Mouse (Mus musculus): ENCODE data around the gene Krt18. TPM values are rescaled to one million over a fixed set of nuclear protein-coding genes. Genes with fewer than 3 reads are reported as not detected.

The Krt18 gene
- polyA plus RNA-seq, 1 experiment from 2014 or later, result 10.4 TPM

GRCm38 (mm10) chr15:102014848-102015247, 13.1 kb upstream of the Krt18 start:
- 61% methylated on average over 4 of the region's 4 CpGs for WGBS
- ATAC-seq (ENCODE audit: low FRiP score, low read depth), result no peak

GRCm38 (mm10) chr15:102016096-102016495, 11.9 kb upstream of the Krt18 start:
- H3K27me3 ChIP-seq, result no peaks in the 10 kb centered on the region
- H3K27ac ChIP-seq (replicated peaks), result no peak overlapping the region
- no peak overlapping the region for H3K4me2 ChIP-seq
- H3K9ac ChIP-seq, result no peak overlapping the region
- H3K4me1 ChIP-seq (replicated peaks), result peaks cover 3% of the 10 kb centered on the region; the same call in 1 of the 2 replicates
- H3K9me3 ChIP-seq, result no peaks in the 10 kb centered on the region
- no peak overlapping the region for H3K4me3 ChIP-seq
- no peaks in the 10 kb centered on the region for H3K36me3 ChIP-seq
- WGBS, result 58% methylated on average over 3 of the region's 3 CpGs
- ATAC-seq (ENCODE audit: low FRiP score, low read depth), result no peak

More at GRCm38 (mm10) chr15:102014848-102015247, 13.1 kb upstream of the Krt18 start:
- Histone ChIP-seq H3K27me3 (no peaks in the 10 kb centered on the region), H3K4me2 (no peak overlapping the region), H3K9ac (no peak overlapping the region), H3K36me3 (no peaks in the 10 kb centered on the region), H3K4me3 (no peak overlapping the region), H3K9me3 (no peaks in the 10 kb centered on the region), H3K4me1 (replicated peaks) (peaks cover 3% of the 10 kb centered on the region; the same call in 1 of the 2 replicates), H3K27ac (replicated peaks) (no peak overlapping the region)

GRCm38 (mm10) chr15:102016787-102017186, 11.2 kb upstream of the Krt18 start:
- peaks cover 3% of the 10 kb centered on the region; the same call in 1 of the 2 replicates for H3K4me1 ChIP-seq (replicated peaks)
- H3K9me3 ChIP-seq, result no peaks in the 10 kb centered on the region
- no peaks in the 10 kb centered on the region for H3K27me3 ChIP-seq
- no peaks in the 10 kb centered on the region for H3K36me3 ChIP-seq
- ATAC-seq (ENCODE audit: low FRiP score, low read depth), result no peak
- no peak overlapping the region for H3K9ac ChIP-seq
- 29% methylated on average over 7 of the region's 7 CpGs for WGBS
- H3K4me2 ChIP-seq, result no peak overlapping the region
- no peak overlapping the region for H3K27ac ChIP-seq (replicated peaks)
- no peak overlapping the region for H3K4me3 ChIP-seq

- Histone ChIP-seq H3K36me3 (no peaks in the 10 kb centered on the region), H3K27me3 (no peaks in the 10 kb centered on the region), H3K9me3 (no peaks in the 10 kb centered on the region), H3K4me1 (replicated peaks) (peaks cover 3% of the 10 kb centered on the region; the same call in 1 of the 2 replicates), H3K9ac (no peak overlapping the region), H3K4me2 (no peak overlapping the region), H3K27ac (replicated peaks) (no peak overlapping the region), H3K4me3 (no peak overlapping the region)
- ATAC-seq (ENCODE audit: low FRiP score, low read depth), result no peak
- 34% methylated on average over 7 of the region's 7 CpGs for WGBS
Observed at GRCm38 (mm10) chr15:102017918-102018463, 10.0 kb upstream of the Krt18 start.

- Histone ChIP-seq H3K9ac (no peak overlapping the region), H3K4me2 (no peak overlapping the region), H3K4me3 (no peak overlapping the region), H3K9me3 (no peaks in the 10 kb centered on the region), H3K27ac (replicated peaks) (no peak overlapping the region), H3K27me3 (peaks cover 30% of the 10 kb centered on the region), H3K36me3 (no peaks in the 10 kb centered on the region), H3K4me1 (replicated peaks) (peaks cover 15% of the 10 kb centered on the region)
- ATAC-seq (ENCODE audit: low FRiP score, low read depth), result no peak
- 35% methylated on average over 8 of the region's 8 CpGs for WGBS
Observed at GRCm38 (mm10) chr15:102022481-102022880, 5.5 kb upstream of the Krt18 start.

- H3K27me3 ChIP-seq, result peaks cover 43% of the 10 kb centered on the region
- H3K36me3 ChIP-seq, result no peaks in the 10 kb centered on the region
- no peak for ATAC-seq (ENCODE audit: low FRiP score, low read depth)
- no peak overlapping the region for H3K9ac ChIP-seq
- WGBS, result 65% methylated on average over 8 of the region's 8 CpGs
- H3K4me2 ChIP-seq, result no peak overlapping the region
- H3K4me1 ChIP-seq (replicated peaks), result peaks cover 21% of the 10 kb centered on the region
- H3K9me3 ChIP-seq, result no peaks in the 10 kb centered on the region
- no peak overlapping the region for H3K4me3 ChIP-seq
- no peak overlapping the region for H3K27ac ChIP-seq (replicated peaks)
Observed at GRCm38 (mm10) chr15:102023888-102024287, 4.1 kb upstream of the Krt18 start.

GRCm38 (mm10) chr15:102025136-102025872, 2.7 kb upstream of the Krt18 start:
- H3K9ac ChIP-seq, result no peak overlapping the region
- H3K36me3 ChIP-seq, result no peaks in the 10 kb centered on the region
- H3K4me2 ChIP-seq, result peak overlapping the region; percentile 36
- H3K27ac ChIP-seq (replicated peaks), result no peak overlapping the region
- H3K9me3 ChIP-seq, result no peaks in the 10 kb centered on the region
- no peak for ATAC-seq (ENCODE audit: low FRiP score, low read depth)
- H3K4me1 ChIP-seq (replicated peaks), result peaks cover 21% of the 10 kb centered on the region
- WGBS, result 9% methylated on average over 19 of the region's 22 CpGs
- H3K4me3 ChIP-seq, result no peak overlapping the region
- H3K27me3 ChIP-seq, result peaks cover 47% of the 10 kb centered on the region

- no peaks in the 10 kb centered on the region for H3K9me3 ChIP-seq
- ATAC-seq (ENCODE audit: low FRiP score, low read depth), result no peak
- H3K9ac ChIP-seq, result no peak overlapping the region
- H3K4me3 ChIP-seq, result no peak overlapping the region
- H3K27me3 ChIP-seq, result peaks cover 47% of the 10 kb centered on the region
- H3K36me3 ChIP-seq, result no peaks in the 10 kb centered on the region
- WGBS, result 11% methylated on average over 12 of the region's 12 CpGs
- H3K27ac ChIP-seq (replicated peaks), result no peak overlapping the region
- H3K4me1 ChIP-seq (replicated peaks), result peaks cover 21% of the 10 kb centered on the region
- H3K4me2 ChIP-seq, result no peak overlapping the region
Observed at GRCm38 (mm10) chr15:102026430-102026829, 1.6 kb upstream of the Krt18 start.

GRCm38 (mm10) chr15:102034121-102035053, 6.4 kb downstream of the Krt18 start:
- Histone ChIP-seq H3K4me1 (replicated peaks) (no peaks in the 10 kb centered on the region), H3K4me2 (no peak overlapping the region), H3K36me3 (no peaks in the 10 kb centered on the region), H3K27me3 (0 out of 2 replicates have a peak, but pooled peaks cover 5% of the 10 kb centered on the region), H3K27ac (replicated peaks) (no peak overlapping the region), H3K9ac (no peak overlapping the region), H3K4me3 (no peak overlapping the region), H3K9me3 (no peaks in the 10 kb centered on the region)
- 71% methylated on average over 16 of the region's 16 CpGs for WGBS
- ATAC-seq (ENCODE audit: low FRiP score, low read depth), result no peak

GRCm38 (mm10) chr15:102040277-102040676, 12.3 kb downstream of the Krt18 start:
- no peaks in the 10 kb centered on the region for H3K9me3 ChIP-seq
- no peak overlapping the region for H3K9ac ChIP-seq
- H3K27me3 ChIP-seq, result 0 out of 2 replicates have a peak, but pooled peaks cover 2% of the 10 kb centered on the region
- no peaks in the 10 kb centered on the region for H3K4me1 ChIP-seq (replicated peaks)
- H3K4me2 ChIP-seq, result no peak overlapping the region
- ATAC-seq (ENCODE audit: low FRiP score, low read depth), result no peak
- H3K4me3 ChIP-seq, result no peak overlapping the region
- H3K27ac ChIP-seq (replicated peaks), result no peak overlapping the region
- 85% methylated on average over 4 of the region's 4 CpGs for WGBS
- H3K36me3 ChIP-seq, result no peaks in the 10 kb centered on the region

GRCm38 (mm10) chr15:102041951-102042350, 14.0 kb downstream of the Krt18 start:
- Histone ChIP-seq H3K27me3 (0 out of 2 replicates have a peak, but pooled peaks cover 2% of the 10 kb centered on the region), H3K36me3 (no peaks in the 10 kb centered on the region), H3K4me3 (no peak overlapping the region), H3K4me2 (no peak overlapping the region), H3K27ac (replicated peaks) (no peak overlapping the region), H3K4me1 (replicated peaks) (no peaks in the 10 kb centered on the region), H3K9me3 (no peaks in the 10 kb centered on the region), H3K9ac (no peak overlapping the region)
- 81% methylated on average over 7 of the region's 7 CpGs for WGBS
- no peak for ATAC-seq (ENCODE audit: low FRiP score, low read depth)

GRCm38 (mm10) chr15:102044745-102045144, 16.8 kb downstream of the Krt18 start:
- 87% methylated on average over 3 of the region's 3 CpGs for WGBS

More at GRCm38 (mm10) chr15:102044745-102045144, 16.8 kb downstream of the Krt18 start:
- H3K4me2 ChIP-seq, result no peak overlapping the region
- H3K4me1 ChIP-seq (replicated peaks), result no peaks in the 10 kb centered on the region
- no peaks in the 10 kb centered on the region for H3K9me3 ChIP-seq
- no peaks in the 10 kb centered on the region for H3K27me3 ChIP-seq
- H3K27ac ChIP-seq (replicated peaks), result no peak overlapping the region
- no peaks in the 10 kb centered on the region for H3K36me3 ChIP-seq
- no peak overlapping the region for H3K9ac ChIP-seq
- no peak for ATAC-seq (ENCODE audit: low FRiP score, low read depth)
- H3K4me3 ChIP-seq, result no peak overlapping the region
